Comparison of ENCODE assay signal across 19 mouse cellular contexts in genomic region chr8:89492336-89492735, GRCm38 (mm10).
"Had no signal": no experiment of that assay in that cellular context is flagged by ENCODE, and none has a peak within 500 bp of the region (broad histone marks: within the 10 kb centered on the region; RNA-seq: fewer than 3 reads in every experiment).

No protein-coding gene starts in this region.

- H3K4me1 ChIP-seq: kidney, embryonic 15.5 days; limb, embryonic 15.5 days; lung, embryonic 15.5 days had no signal

- H3K9me3 ChIP-seq: kidney, embryonic 15.5 days; limb, embryonic 12.5 days; limb, embryonic 15.5 days; lung, embryonic 15.5 days had no signal

- H3K36me3 ChIP-seq: kidney, embryonic 15.5 days; limb, embryonic 12.5 days; limb, embryonic 15.5 days; lung, embryonic 15.5 days had no signal

- H3K27ac ChIP-seq: kidney, embryonic 15.5 days; limb, embryonic 12.5 days; limb, embryonic 15.5 days; liver, embryonic 14.5 days; lung, embryonic 15.5 days; stomach, postnatal 0 days had no signal

- H3K4me3 ChIP-seq: kidney, embryonic 15.5 days; limb, embryonic 12.5 days; limb, embryonic 15.5 days; lung, embryonic 15.5 days had no signal

- H3K9ac ChIP-seq: kidney, embryonic 15.5 days; limb, embryonic 12.5 days; limb, embryonic 15.5 days; liver, embryonic 14.5 days; liver, postnatal 0 days; lung, embryonic 15.5 days had no signal

- DNase-seq: kidney, adult 8-10 months; kidney, postnatal 10 days; kidney, postnatal 36 days; liver, postnatal 0 days; lung, postnatal 10 days; lung, postnatal 36 days; midbrain, embryonic 14.5 days; right cerebral cortex, adult 18-20 months; right cerebral cortex, postnatal 14 days; right cerebral cortex, postnatal 4 days; thymus, adult 2 months; thymus, postnatal 14 days; thymus, postnatal 4 days had no signal
